Mouse (Mus musculus): ENCODE measurements around the gene Abhd2. TPM values are rescaled to one million over a fixed set of nuclear protein-coding genes. Genes with fewer than 3 reads are reported as not detected.
A peak's percentile ranks its signal among the peaks of the same experiment; 100 is the strongest.

Gene Abhd2
- total RNA-seq (2021), result 100 to 1,000 TPM; 107 to 115 TPM

- intact Hi-C loops (cut with DNase I), result no loop called here
- peak; percentile 100 for DNase-seq (ENCODE audit: low spot score in 2 of 2)
Measured at GRCm38 (mm10) chr7:79272789-79273718, at the start of gene Abhd2. TSS of gene Abhd2 (plus strand) at chr7:79273199.

- DNase-seq (ENCODE audit: low spot score in 2 of 2), result no peak
- intact Hi-C loops (cut with DNase I), result loop anchor here (5.0 kb wide), 1 partner anchor 303 kb away; no protein-coding TSS in a partner anchor
Measured at GRCm38 (mm10) chr7:79225477-79225876, 47.5 kb upstream of the Abhd2 start.

GRCm38 (mm10) chr7:79226172-79226571 is 46.8 kb upstream of the Abhd2 start:
- intact Hi-C loops (cut with DNase I), result loop anchor here (5.0 kb wide), 1 partner anchor 304 kb away; no protein-coding TSS in a partner anchor
- DNase-seq (ENCODE audit: low spot score in 2 of 2), result no peak

GRCm38 (mm10) chr7:79226834-79227486 is 46.0 kb upstream of the Abhd2 start:
- DNase-seq (ENCODE audit: low spot score in 2 of 2), result no peak
- intact Hi-C loops (cut with DNase I), result loop anchor here (5.0 kb wide), 1 partner anchor 305 kb away; no protein-coding TSS in a partner anchor

- peak; percentile 58 to 74 for DNase-seq (ENCODE audit: low spot score in 2 of 2)
- intact Hi-C loops (cut with DNase I), result loop anchor here (1.0 to 5.0 kb wide), 3 partner anchors 80 to 306 kb away; partner anchors contain the start of gene Mfge8
Measured at GRCm38 (mm10) chr7:79228471-79228870, 44.5 kb upstream of the Abhd2 start.

- DNase-seq (ENCODE audit: low spot score in 2 of 2), result no peak
- intact Hi-C loops (cut with DNase I), result no loop called here
Measured at GRCm38 (mm10) chr7:79231577-79231976, 41.4 kb upstream of the Abhd2 start.

- intact Hi-C loops (cut with DNase I), result no loop called here
- DNase-seq (ENCODE audit: low spot score in 2 of 2), result no peak
Measured at GRCm38 (mm10) chr7:79232048-79232447, 41.0 kb upstream of the Abhd2 start.

GRCm38 (mm10) chr7:79238741-79239140 is 34.3 kb upstream of the Abhd2 start:
- intact Hi-C loops (cut with DNase I), result loop anchor here (5.0 kb wide), 1 partner anchor 311 kb away; no protein-coding TSS in a partner anchor
- no peak for DNase-seq (ENCODE audit: low spot score in 2 of 2)

GRCm38 (mm10) chr7:79241931-79242625 is 30.9 kb upstream of the Abhd2 start:
- DNase-seq (ENCODE audit: low spot score in 2 of 2), result no peak
- intact Hi-C loops (cut with DNase I), result loop anchor here (10.0 kb wide), 1 partner anchor 223 kb away; the partner anchor contains the start of gene Polg

GRCm38 (mm10) chr7:79243236-79243635 is 29.8 kb upstream of the Abhd2 start:
- intact Hi-C loops (cut with DNase I), result loop anchor here (10.0 kb wide), 1 partner anchor 222 kb away; the partner anchor contains the start of gene Polg
- DNase-seq (ENCODE audit: low spot score in 2 of 2), result no peak

- DNase-seq (ENCODE audit: low spot score in 2 of 2), result peak; percentile 62 to 69
- intact Hi-C loops (cut with DNase I), result loop anchor here (1.0 to 10.0 kb wide), 2 partner anchors 103 to 219 kb away; partner anchors contain the start of gene Polg
Measured at GRCm38 (mm10) chr7:79246039-79246670, 26.8 kb upstream of the Abhd2 start.

- DNase-seq (ENCODE audit: low spot score in 2 of 2), result no peak
- intact Hi-C loops (cut with DNase I), result loop anchor here (10.0 kb wide), 1 partner anchor 217 kb away; the partner anchor contains the start of gene Polg
Measured at GRCm38 (mm10) chr7:79247408-79247807, 25.6 kb upstream of the Abhd2 start.

GRCm38 (mm10) chr7:79247881-79248389 is 25.1 kb upstream of the Abhd2 start:
- intact Hi-C loops (cut with DNase I), result loop anchor here (10.0 kb wide), 1 partner anchor 217 kb away; the partner anchor contains the start of gene Polg
- DNase-seq (ENCODE audit: low spot score in 2 of 2), result no peak

- intact Hi-C loops (cut with DNase I), result loop anchor here (10.0 kb wide), 1 partner anchor 215 kb away; the partner anchor contains the start of gene Polg
- DNase-seq (ENCODE audit: low spot score in 2 of 2), result no peak
Measured at GRCm38 (mm10) chr7:79249581-79249980, 23.4 kb upstream of the Abhd2 start.

- DNase-seq (ENCODE audit: low spot score in 2 of 2), result no peak
Measured at GRCm38 (mm10) chr7:79254248-79254888, 18.6 kb upstream of the Abhd2 start.

GRCm38 (mm10) chr7:79255350-79255749 is 17.6 kb upstream of the Abhd2 start:
- DNase-seq (ENCODE audit: low spot score in 2 of 2), result peak; percentile 65 to 76
- intact Hi-C loops (cut with DNase I), result no loop called here

More at GRCm38 (mm10) chr7:79254248-79254888, 18.6 kb upstream of the Abhd2 start:
- intact Hi-C loops (cut with DNase I), result no loop called here

- no peak for DNase-seq (ENCODE audit: low spot score in 2 of 2)
- intact Hi-C loops (cut with DNase I), result no loop called here
Measured at GRCm38 (mm10) chr7:79255752-79256151, 17.2 kb upstream of the Abhd2 start.

- intact Hi-C loops (cut with DNase I), result no loop called here
- no peak for DNase-seq (ENCODE audit: low spot score in 2 of 2)
Measured at GRCm38 (mm10) chr7:79256716-79257115, 16.3 kb upstream of the Abhd2 start.
